Mouse (Mus musculus) liver, postnatal 0 days (tissue): ENCODE data around the gene Otor.

Experiments used
- CTCF ChIP-seq: sonication (generic); IDR thresholded peaks from 2 replicates; pipeline ENCODE4 v1.5.1; 2016; ENCODE audit warnings: antibody characterized with exemption, low read depth
- EP300 ChIP-seq: IDR thresholded peaks from 2 replicates; pipeline ENCODE4 v1.6.1; 2016; ENCODE audit warnings: antibody characterized with exemption, low read depth, mild to moderate bottlenecking

GRCm38 (mm10) chr2:143056736-143057135 lies 21.5 kb upstream of the Otor start:
- TF ChIP-seq CTCF (no peak), EP300 (no peak)
